Mouse (Mus musculus) embryonic facial prominence, embryonic 10.5 days (tissue): ENCODE measurements at regions not wholly inside any gene's neighbourhood (a gene's known extent, or its start where the extent isn't known, plus 50 kb on each side); places are given as distances from the start of the nearest gene placed in this dataset.

Experiments used
- DNase-seq: peaks from one replicate; pipeline ENCODE4 v3.0.0-alpha.2; 2017; ENCODE audit warnings: low spot score
- H3K27ac ChIP-seq: fragments of 300-500 bp; sonication (generic); replicated peaks from 2 replicates; pipeline ENCODE4 v1.5.1; 2016; ENCODE audit warnings: mild to moderate bottlenecking
- H3K27me3 ChIP-seq: fragments of 300-500 bp; sonication (generic); replicated peaks from 2 replicates; pipeline ENCODE4 v1.6.1; 2016; ENCODE audit warnings: low read depth, mild to moderate bottlenecking; ENCODE audit not compliant: poor library complexity, severe bottlenecking
- H3K36me3 ChIP-seq: fragments of 300-500 bp; sonication (generic); replicated peaks from 2 replicates; pipeline ENCODE4 v1.6.1; 2016; ENCODE audit warnings: mild to moderate bottlenecking, moderate library complexity
- H3K4me1 ChIP-seq: fragments of 300-500 bp; sonication (generic); 2 replicates; pipeline ENCODE4 v1.6.1; 2016
- H3K4me3 ChIP-seq: fragments of 300-500 bp; sonication (generic); 2 replicates; pipeline ENCODE4 v1.5.1; 2016; ENCODE audit warnings: mild to moderate bottlenecking, moderate library complexity
- H3K9me3 ChIP-seq: fragments of 300-500 bp; sonication (generic); 2 replicates; pipeline ENCODE4 v1.6.1; 2016; ENCODE audit warnings: mild to moderate bottlenecking
- WGBS: fragments of 180-500 bp; shearing (Covaris S2); methylation state at CpG from one replicate; pipeline ENCODE4 v1.1.7; 2016; 5-methylcytosine and 5-hydroxymethylcytosine counted together

DNA sequence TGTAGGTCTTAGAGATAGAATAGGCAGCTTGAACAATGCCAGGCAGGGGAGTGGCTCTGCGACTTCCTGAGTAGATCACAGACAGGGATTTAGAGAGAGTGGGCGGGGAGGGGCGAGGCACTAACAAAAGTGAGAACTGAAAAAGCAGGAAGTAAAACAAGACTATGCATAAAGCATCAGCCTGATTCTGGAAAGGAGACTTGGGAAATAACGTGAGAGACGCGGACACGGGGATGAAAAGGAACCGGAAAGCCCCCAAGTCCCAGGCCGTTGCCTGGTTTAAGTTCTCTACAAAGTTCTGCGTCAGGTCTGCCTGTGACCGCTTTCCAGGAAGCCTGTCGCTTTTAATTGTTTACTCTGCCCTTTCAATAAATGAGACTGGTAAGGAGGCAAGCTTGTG is 86.3 kb downstream of the D16Ertd472e start:
- Histone ChIP-seq H3K27me3 (no peaks in the 10 kb centered on the region), H3K27ac (peak overlapping the region; percentile 30; the same call in 1 of the 2 replicates), H3K4me1 (peaks cover 10% of the 10 kb centered on the region), H3K4me3 (peak overlapping the region; percentile 36), H3K36me3 (no peaks in the 10 kb centered on the region), H3K9me3 (no peaks in the 10 kb centered on the region)
- peak; percentile 23 for DNase-seq
- 26% methylated on average over 12 of the region's 12 CpGs for WGBS

- no peak for DNase-seq
- no peak overlapping the region for H3K4me3 ChIP-seq
- H3K27ac ChIP-seq: no peak overlapping the region
- H3K9me3 ChIP-seq: no peaks in the 10 kb centered on the region
- no peaks in the 10 kb centered on the region for H3K27me3 ChIP-seq
- H3K4me1 ChIP-seq: peaks cover 10% of the 10 kb centered on the region
- 60% methylated on average over 4 of the region's 4 CpGs for WGBS
- no peaks in the 10 kb centered on the region for H3K36me3 ChIP-seq
These were observed 86.9 kb downstream of the D16Ertd472e start for GRCm38 (mm10) chr16:78489604-78490003.

- 90% methylated on average over 6 of the region's 6 CpGs for WGBS
- Histone ChIP-seq H3K27ac (no peak overlapping the region), H3K9me3 (no peaks in the 10 kb centered on the region), H3K36me3 (no peaks in the 10 kb centered on the region), H3K27me3 (no peaks in the 10 kb centered on the region), H3K4me1 (peaks cover 10% of the 10 kb centered on the region), H3K4me3 (no peak overlapping the region)
- DNase-seq: no peak
These were observed 90.0 kb downstream of the D16Ertd472e start for GRCm38 (mm10) chr16:78486531-78486930.

GRCm38 (mm10) chr16:78484319-78484718 is 92.2 kb downstream of the D16Ertd472e start:
- Histone ChIP-seq H3K36me3 (no peaks in the 10 kb centered on the region), H3K4me3 (no peak overlapping the region), H3K27ac (no peak overlapping the region), H3K27me3 (no peaks in the 10 kb centered on the region), H3K9me3 (no peaks in the 10 kb centered on the region), H3K4me1 (no peaks in the 10 kb centered on the region)
- WGBS: 93% methylated on average over 4 of the region's 4 CpGs
- no peak for DNase-seq

GRCm38 (mm10) chr16:78481571-78481970 is 94.9 kb downstream of the D16Ertd472e start:
- no peak for DNase-seq
- Histone ChIP-seq H3K27ac (no peak overlapping the region), H3K27me3 (no peaks in the 10 kb centered on the region), H3K36me3 (no peaks in the 10 kb centered on the region), H3K4me1 (no peaks in the 10 kb centered on the region), H3K4me3 (no peak overlapping the region), H3K9me3 (no peaks in the 10 kb centered on the region)
- WGBS: 89% methylated on average over 6 of the region's 6 CpGs

DNA sequence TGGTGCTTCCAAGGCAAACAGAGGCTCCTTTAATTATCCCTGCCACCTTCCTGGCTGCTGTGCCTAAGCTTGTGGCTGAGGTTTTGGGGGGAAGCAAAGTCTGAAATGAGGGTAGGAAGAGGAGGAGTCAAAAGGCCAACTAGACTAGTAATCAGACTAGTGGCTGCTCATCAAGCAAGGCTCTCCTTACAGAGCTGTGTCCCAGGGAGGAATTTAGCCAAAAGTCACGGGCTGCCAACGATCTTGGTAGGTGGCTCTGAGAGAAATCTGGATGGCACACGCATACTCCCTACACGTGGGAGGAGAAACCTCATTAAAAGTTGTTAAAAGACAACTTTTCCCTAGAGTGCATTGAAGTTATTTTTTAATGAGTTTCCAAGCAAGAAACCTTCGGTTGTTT is 95.4 kb downstream of the D16Ertd472e start:
- Histone ChIP-seq H3K27ac (no peak overlapping the region), H3K36me3 (no peaks in the 10 kb centered on the region), H3K4me1 (no peaks in the 10 kb centered on the region), H3K27me3 (no peaks in the 10 kb centered on the region), H3K9me3 (no peaks in the 10 kb centered on the region), H3K4me3 (no peak overlapping the region)
- WGBS: 81% methylated on average over 5 of the region's 5 CpGs
- DNase-seq: no peak

DNA sequence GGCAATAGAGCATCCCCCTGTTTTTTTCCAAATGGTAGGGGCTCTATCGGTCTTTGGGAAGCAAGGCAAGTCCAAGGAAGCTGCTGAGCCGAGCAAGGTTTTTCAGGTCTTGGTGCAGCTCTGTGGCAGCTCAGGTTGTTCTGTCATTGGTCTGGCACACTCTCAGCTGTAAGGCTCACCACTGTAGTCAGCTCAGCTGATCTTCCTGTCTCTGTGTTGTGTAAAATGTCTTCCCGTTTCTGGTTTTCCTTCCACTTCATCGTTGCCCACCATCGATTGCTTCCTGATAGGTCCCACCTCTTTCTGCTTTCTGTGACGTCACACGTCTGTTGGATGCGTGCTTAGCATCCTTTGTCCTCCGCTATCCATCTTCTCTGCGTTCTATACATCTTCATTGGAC is 96.2 kb downstream of the D16Ertd472e start:
- WGBS: 96% methylated on average over 10 of the region's 10 CpGs
- no peaks in the 10 kb centered on the region for H3K36me3 ChIP-seq
- H3K4me1 ChIP-seq: no peaks in the 10 kb centered on the region
- DNase-seq: no peak
- H3K27me3 ChIP-seq: no peaks in the 10 kb centered on the region
- no peak overlapping the region for H3K27ac ChIP-seq
- no peaks in the 10 kb centered on the region for H3K9me3 ChIP-seq
- no peak overlapping the region for H3K4me3 ChIP-seq

DNA sequence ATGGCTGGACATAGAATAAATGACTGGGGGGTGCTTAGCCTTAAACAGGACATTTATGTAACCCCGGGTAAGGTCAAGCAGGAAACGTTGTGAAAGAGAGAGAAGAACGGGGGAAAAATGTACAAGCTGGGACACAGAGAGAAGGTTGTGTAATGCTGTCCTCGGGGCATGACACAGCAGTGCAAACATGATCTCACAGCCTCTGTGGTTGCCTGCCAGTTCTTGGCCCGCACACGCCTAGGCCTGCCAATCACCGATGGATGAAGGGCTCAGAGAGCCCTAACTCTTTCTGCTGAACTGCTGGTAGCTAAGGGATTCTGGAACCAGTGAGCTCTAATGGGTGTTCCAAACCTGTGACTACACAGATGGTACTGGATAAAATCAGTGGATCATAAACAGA is 96.5 kb upstream of the Btg3 start:
- no peaks in the 10 kb centered on the region for H3K9me3 ChIP-seq
- no peaks in the 10 kb centered on the region for H3K36me3 ChIP-seq
- no peak overlapping the region for H3K27ac ChIP-seq
- no peak for DNase-seq
- no peak overlapping the region for H3K4me3 ChIP-seq
- H3K27me3 ChIP-seq: no peaks in the 10 kb centered on the region
- no peaks in the 10 kb centered on the region for H3K4me1 ChIP-seq
- 69% methylated on average over 7 of the region's 7 CpGs for WGBS

DNA sequence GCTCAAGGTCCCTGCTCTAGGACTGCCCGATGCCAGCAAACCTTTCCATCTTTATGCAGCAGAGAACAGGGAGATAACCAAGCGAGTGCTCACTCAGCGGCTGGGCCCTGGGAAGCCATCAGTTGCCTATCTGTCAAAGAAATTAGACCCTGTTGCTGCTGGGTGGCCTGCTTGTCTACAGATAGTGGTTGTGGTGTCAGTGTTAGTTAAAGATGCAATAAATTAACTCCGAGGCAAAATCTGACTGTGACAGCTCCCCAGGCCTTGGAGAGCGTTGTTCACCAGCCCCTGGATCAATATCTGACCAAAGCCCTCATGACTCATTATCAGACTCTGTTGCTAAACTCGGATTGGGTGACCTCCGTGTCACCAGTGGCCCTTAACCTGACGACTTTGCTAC is 83.0 kb upstream of the Btg3 start:
- Histone ChIP-seq H3K9me3 (no peaks in the 10 kb centered on the region), H3K4me1 (peaks cover 3% of the 10 kb centered on the region; the same call in 1 of the 2 replicates), H3K27me3 (no peaks in the 10 kb centered on the region), H3K27ac (no peak overlapping the region), H3K36me3 (no peaks in the 10 kb centered on the region), H3K4me3 (no peak overlapping the region)
- 79% methylated on average over 8 of the region's 8 CpGs for WGBS
- DNase-seq: no peak

- peak; percentile 21 for DNase-seq
- no peaks in the 10 kb centered on the region for H3K9me3 ChIP-seq
- H3K27ac ChIP-seq: no peak overlapping the region
- no peaks in the 10 kb centered on the region for H3K36me3 ChIP-seq
- no peaks in the 10 kb centered on the region for H3K27me3 ChIP-seq
- H3K4me1 ChIP-seq: peaks cover 3% of the 10 kb centered on the region; the same call in 1 of the 2 replicates
- no peak overlapping the region for H3K4me3 ChIP-seq
- WGBS: 71% methylated on average over 8 of the region's 8 CpGs
These were observed 80.7 kb upstream of the Btg3 start for GRCm38 (mm10) chr16:78457731-78458151.

GRCm38 (mm10) chr16:78456345-78456744 is 79.4 kb upstream of the Btg3 start:
- H3K27ac ChIP-seq: no peak overlapping the region
- DNase-seq: no peak
- H3K4me1 ChIP-seq: peaks cover 3% of the 10 kb centered on the region; the same call in 1 of the 2 replicates
- 81% methylated on average over 10 of the region's 10 CpGs for WGBS
- no peaks in the 10 kb centered on the region for H3K9me3 ChIP-seq
- H3K4me3 ChIP-seq: no peak overlapping the region
- H3K27me3 ChIP-seq: no peaks in the 10 kb centered on the region
- no peaks in the 10 kb centered on the region for H3K36me3 ChIP-seq

- H3K27me3 ChIP-seq: no peaks in the 10 kb centered on the region
- H3K4me1 ChIP-seq: peaks cover 3% of the 10 kb centered on the region; the same call in 1 of the 2 replicates
- H3K4me3 ChIP-seq: no peak overlapping the region
- H3K36me3 ChIP-seq: no peaks in the 10 kb centered on the region
- 93% methylated on average over 9 of the region's 9 CpGs for WGBS
- H3K9me3 ChIP-seq: no peaks in the 10 kb centered on the region
- H3K27ac ChIP-seq: no peak overlapping the region
- no peak for DNase-seq
These were observed 77.5 kb upstream of the Btg3 start for GRCm38 (mm10) chr16:78454509-78454908.

- DNase-seq: peak; percentile 38
- no peaks in the 10 kb centered on the region for H3K4me1 ChIP-seq
These were observed 75.3 kb upstream of the Btg3 start for GRCm38 (mm10) chr16:78452303-78452702.

DNA sequence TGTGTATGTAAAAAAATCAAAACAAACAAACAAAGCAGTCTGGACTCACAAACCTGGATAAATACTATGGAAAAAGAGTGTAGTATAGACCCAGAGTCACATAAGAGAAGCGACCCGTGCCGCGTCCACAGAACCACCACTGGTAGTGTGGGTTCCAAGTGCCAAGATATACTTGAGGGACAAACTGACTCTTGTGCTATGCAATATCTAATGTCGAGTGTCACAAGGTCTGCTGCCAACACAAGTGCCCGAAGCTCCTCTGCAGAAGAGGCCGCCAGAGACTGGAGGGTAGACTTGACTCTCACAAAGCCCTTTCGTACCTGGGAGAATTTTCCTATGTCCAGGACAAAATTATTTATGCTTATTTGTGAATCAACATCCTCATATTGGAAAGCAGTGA is 74.8 kb upstream of the Btg3 start:
- Histone ChIP-seq H3K36me3 (no peaks in the 10 kb centered on the region), H3K9me3 (no peaks in the 10 kb centered on the region)
- WGBS: 90% methylated on average over 8 of the region's 8 CpGs

More at GRCm38 (mm10) chr16:78452303-78452702, 75.3 kb upstream of the Btg3 start:
- Histone ChIP-seq H3K9me3 (no peaks in the 10 kb centered on the region), H3K27ac (no peak overlapping the region), H3K27me3 (no peaks in the 10 kb centered on the region), H3K36me3 (no peaks in the 10 kb centered on the region), H3K4me3 (no peak overlapping the region)
- WGBS: 24% methylated on average over 10 of the region's 10 CpGs

More for the DNA sequence above, 74.8 kb upstream of the Btg3 start:
- Histone ChIP-seq H3K4me3 (no peak overlapping the region), H3K27me3 (no peaks in the 10 kb centered on the region), H3K27ac (no peak overlapping the region), H3K4me1 (no peaks in the 10 kb centered on the region)
- DNase-seq: no peak
